Mouse (Mus musculus) hindbrain, postnatal 0 days (tissue): ENCODE measurements around the gene Fam126b. TPM values are rescaled to one million over a fixed set of nuclear protein-coding genes. Genes with fewer than 3 reads are reported as not detected.

ENCODE experiments used
- ATAC-seq: fragments of 200-750 bp; cut with Nextera tagmentation; 2 replicates; pipeline ENCODE4 v1.8.0; 2017; ENCODE audit warnings: mild to moderate bottlenecking, moderate TSS enrichment, moderate library complexity
- DNase-seq: peaks from one replicate; pipeline ENCODE4 v3.0.0-alpha.2; 2015; ENCODE audit warnings: low spot score
- H3K27ac ChIP-seq: fragments of 300-500 bp; sonication (generic); 2 replicates; pipeline ENCODE4 v1.5.1; 2014; ENCODE audit warnings: mild to moderate bottlenecking
- H3K27me3 ChIP-seq: fragments of 300-500 bp; sonication (generic); 2 replicates; pipeline ENCODE4 v1.6.1; 2014; ENCODE audit warnings: low read length, mixed read lengths; ENCODE audit not compliant: insufficient read depth
- H3K36me3 ChIP-seq: fragments of 300-500 bp; sonication (generic); 2 replicates; pipeline ENCODE4 v1.6.1; 2014; ENCODE audit warnings: low read length, mixed read lengths; ENCODE audit not compliant: insufficient read depth
- H3K4me1 ChIP-seq: fragments of 300-500 bp; sonication (generic); 2 replicates; pipeline ENCODE4 v1.6.1; 2014; ENCODE audit warnings: antibody characterized with exemption, low read length, mixed read lengths; ENCODE audit not compliant: insufficient read depth
- H3K4me2 ChIP-seq: fragments of 300-500 bp; sonication (generic); 2 replicates; pipeline ENCODE4 v1.6.1; 2014; ENCODE audit warnings: low read depth, mild to moderate bottlenecking, low read length, moderate library complexity, mixed read lengths
- H3K4me3 ChIP-seq: fragments of 300-500 bp; sonication (generic); 2 replicates; pipeline ENCODE4 v1.5.1; 2014; ENCODE audit warnings: low read length
- H3K9ac ChIP-seq: fragments of 300-500 bp; sonication (generic); replicated peaks from 2 replicates; pipeline ENCODE4 v1.6.1; 2014; ENCODE audit warnings: mild to moderate bottlenecking, low read length, moderate library complexity, mixed read lengths
- H3K9me3 ChIP-seq: fragments of 300-500 bp; sonication (generic); 2 replicates; pipeline ENCODE4 v1.6.1; 2016; ENCODE audit warnings: low read length, mixed read lengths
- CTCF ChIP-seq: IDR thresholded peaks from 2 replicates; pipeline ENCODE4 v1.5.1; 2016; ENCODE audit warnings: antibody characterized with exemption, control low read depth, low read depth
- WGBS: fragments of 180-500 bp; shearing (Covaris S2); extraction: QIAGEN DNeasy Blood & Tissue Kit; methylation state at CpG from one replicate; pipeline ENCODE4 v1.1.7; 2014; 5-methylcytosine and 5-hydroxymethylcytosine counted together
- polyA plus RNA-seq: library from polyadenylated mRNA; unstranded; fragments of >200 nt; fragmentation: Nextera tagmentation; extraction: Ambion mirVana; gene quantifications from 2 replicates; pipeline ENCODE4 v1.2.1, GENCODE M21; 2015
- total RNA-seq: library from RNA; depleted of rRNA; stranded (reverse); fragments of >200 nt; gene quantifications from 2 replicates; pipeline ENCODE4 v1.2.3, GENCODE M21; 2014; rRNA removed

Fam126b gene
- total and polyA plus RNA-seq, 2 experiments from 2014 or later: 11.1 to 16.3 TPM

DNA sequence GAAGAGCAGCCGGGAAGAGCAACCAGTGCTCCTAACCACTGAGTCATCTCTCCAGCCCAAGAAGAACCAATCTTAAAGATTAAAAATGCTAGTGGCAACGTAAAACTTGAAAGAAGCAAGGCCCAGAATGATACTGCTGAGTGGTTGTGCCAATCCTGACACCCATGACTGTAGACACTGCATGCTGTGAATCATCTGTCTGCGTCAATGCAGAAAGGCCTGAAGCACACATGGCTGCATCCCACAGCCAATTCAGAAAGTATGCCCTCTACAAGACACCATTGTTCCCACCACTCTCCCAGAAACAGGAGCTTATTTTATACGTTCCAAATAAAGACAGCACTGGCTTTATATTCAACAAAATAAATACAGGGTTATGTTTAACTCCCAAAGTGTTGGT, 103.5 kb downstream of the Fam126b start:
- WGBS: 79% methylated on average over 4 of the region's 4 CpGs
- Histone ChIP-seq H3K9ac (no peak overlapping the region), H3K4me2 (no peak overlapping the region), H3K4me3 (no peak overlapping the region), H3K9me3 (no peaks in the 10 kb centered on the region), H3K27ac (no peak overlapping the region), H3K27me3 (no peaks in the 10 kb centered on the region), H3K36me3 (peaks cover 47% of the 10 kb centered on the region), H3K4me1 (no peaks in the 10 kb centered on the region)
- DNase-seq (no peak), ATAC-seq (no peak)
- TF ChIP-seq CTCF: no peak

- H3K36me3 ChIP-seq: peaks cover 52% of the 10 kb centered on the region
Observed at GRCm38 (mm10) chr1:58475662-58476061, 110.5 kb downstream of the Fam126b start.

More at GRCm38 (mm10) chr1:58475662-58476061, 110.5 kb downstream of the Fam126b start:
- H3K4me2 ChIP-seq: no peak overlapping the region
- H3K4me3 ChIP-seq: no peak overlapping the region
- 97% methylated on average over 8 of the region's 8 CpGs for WGBS
- no peak overlapping the region for H3K9ac ChIP-seq
- H3K4me1 ChIP-seq: no peaks in the 10 kb centered on the region
- no peak for TF ChIP-seq CTCF
- ATAC-seq (no peak), DNase-seq (no peak)
- no peaks in the 10 kb centered on the region for H3K9me3 ChIP-seq
- no peaks in the 10 kb centered on the region for H3K27me3 ChIP-seq
- H3K27ac ChIP-seq: no peak overlapping the region

Other genes starting within 250 kb of the Fam126b start
- gene Bzw1, start 193.4 kb downstream of the Fam126b start, total RNA-seq: 160 and 162 TPM in 2 replicates
- 343 and 352 TPM in 2 replicates for gene Bzw1, start 193.4 kb downstream of the Fam126b start, polyA plus RNA-seq
- 60.2 and 60.7 TPM in 2 replicates for gene Clk1, start 162.3 kb downstream of the Fam126b start, total RNA-seq
- 109 and 130 TPM in 2 replicates for gene Clk1, start 162.3 kb downstream of the Fam126b start, polyA plus RNA-seq
- gene Nif3l1, start 141.2 kb downstream of the Fam126b start, total RNA-seq: 26.1 and 28.6 TPM in 2 replicates
- 35.4 and 37.5 TPM in 2 replicates for gene Nif3l1, start 141.2 kb downstream of the Fam126b start, polyA plus RNA-seq
- 19.4 and 26.4 TPM in 2 replicates for gene Ppil3, start 140.8 kb downstream of the Fam126b start, total RNA-seq
- 45.9 and 51.4 TPM in 2 replicates for gene Ppil3, start 140.8 kb downstream of the Fam126b start, polyA plus RNA-seq
- gene Orc2, start 81.2 kb downstream of the Fam126b start, total RNA-seq: 82.0 and 236 TPM in 2 replicates
- gene Orc2, start 81.2 kb downstream of the Fam126b start, polyA plus RNA-seq: 20.8 and 23.7 TPM in 2 replicates
- 41.2 and 54.6 TPM in 2 replicates for gene Ndufb3, start 61 bp upstream of the Fam126b start, total RNA-seq
- 232 and 246 TPM in 2 replicates for gene Ndufb3, start 61 bp upstream of the Fam126b start, polyA plus RNA-seq
- not detected in 2 replicates for gene Als2cr12, start 109.7 kb upstream of the Fam126b start, total RNA-seq
- gene Als2cr12, start 109.7 kb upstream of the Fam126b start, polyA plus RNA-seq: 0.08 TPM in 1 of 2 replicates, not detected in the other
- gene Cflar, start 125.2 kb upstream of the Fam126b start, total RNA-seq: 17.6 and 24.4 TPM in 2 replicates
- 22.4 and 22.5 TPM in 2 replicates for gene Cflar, start 125.2 kb upstream of the Fam126b start, polyA plus RNA-seq
- gene Casp8, start 209.1 kb upstream of the Fam126b start, total RNA-seq: 2.8 and 3.0 TPM in 2 replicates
- gene Casp8, start 209.1 kb upstream of the Fam126b start, polyA plus RNA-seq: 5.0 and 5.4 TPM in 2 replicates